Mouse (Mus musculus): ENCODE results near the gene Gm10337. TPM values are rescaled to one million over a fixed set of nuclear protein-coding genes. Genes with fewer than 3 reads are reported as not detected.

The Gm10337 gene
- total and polyA plus RNA-seq, 3 experiments, result not detected

DNA sequence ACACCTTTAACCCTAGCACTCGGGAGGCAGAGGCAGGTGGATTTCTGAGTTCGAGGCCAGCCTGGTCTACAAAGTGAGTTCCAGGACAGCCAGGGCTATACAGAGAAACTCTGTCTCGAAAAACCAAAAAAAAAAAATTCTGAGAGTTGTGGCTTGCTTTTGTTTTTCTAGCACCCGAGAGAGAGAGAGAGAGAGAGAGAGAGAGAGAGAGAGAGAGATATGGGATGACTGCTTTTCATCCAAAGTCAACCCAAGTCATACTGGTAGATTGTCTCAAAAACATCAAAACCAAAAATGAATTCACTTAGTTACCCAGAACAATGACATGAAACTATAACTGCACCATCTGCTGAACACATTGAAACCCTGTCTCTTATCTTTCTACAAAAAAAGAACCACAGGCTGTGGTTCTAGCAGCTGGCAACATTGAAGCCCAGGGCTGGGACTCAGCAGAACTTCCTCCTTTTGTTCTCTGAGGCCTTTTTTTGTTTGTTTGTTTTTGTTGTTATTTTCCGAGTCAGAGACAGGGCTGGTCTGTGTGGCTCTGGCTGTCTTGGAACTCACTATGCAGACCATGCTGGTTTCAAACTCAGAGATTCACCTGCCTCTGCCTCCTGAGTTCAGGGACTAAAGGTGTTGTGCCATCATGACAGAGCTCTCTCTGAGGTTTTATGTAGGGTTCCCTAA lies 45.3 kb upstream of the Gm10337 start:
- peak; percentile 95 for DNase-seq (ENCODE audit: low read depth, low spot score)
- peak overlapping the region; percentile 78 to 79 for H3K4me3 ChIP-seq (ENCODE audit: control insufficient read depth in 1 of 2, insufficient read depth in 1 of 2, low read depth in 2 of 2, low read length in 2 of 2)

GRCm38 (mm10) chr15:102458904-102459317 lies 44.6 kb upstream of the Gm10337 start, which contains the start of gene Prr13:
TSS of gene Prr13 (plus strand) at chr15:102459028.
- Histone ChIP-seq H3K9ac (ENCODE audit: control insufficient read depth, low read depth, low read length, poor library complexity, severe bottlenecking) (peak within 1 kb of the TSS; percentile 79), H3K4me1 (ENCODE audit: control insufficient read depth in 1 of 2, insufficient read depth in 2 of 2, low read length in 2 of 2) (peaks cover 5 to 36% of the 10 kb centered on the region in 2 experiments), H3K27ac (ENCODE audit: control insufficient read depth, low read depth, low read length) (peak within 1 kb of the TSS; percentile 96), H3K4me3 (ENCODE audit: control insufficient read depth in 1 of 2, insufficient read depth in 1 of 2, low read depth in 2 of 2, low read length in 2 of 2) (peak within 1 kb of the TSS; percentile 78 to 79), H3K79me2 (ENCODE audit: control insufficient read depth, insufficient read depth, low read length, poor library complexity) (peaks cover 2% of the 10 kb centered on the region; the same call in 1 of the 2 replicates), H3K27me3 (ENCODE audit: control insufficient read depth in 1 of 2, insufficient read depth in 2 of 2, low read length in 2 of 2) (no peaks in the 10 kb centered on the region), H3K9me3 (replicated peaks; ENCODE audit: insufficient read depth, low read length) (no peaks in the 10 kb centered on the region), H3K36me3 (ENCODE audit: control insufficient read depth in 1 of 2, insufficient read depth in 2 of 2, low read length in 2 of 2) (peaks cover 0 to 26% of the 10 kb centered on the region in 2 experiments; a peak in 2 of 4 replicates)
- DNase-seq (ENCODE audit: low read depth, low spot score), result peak; percentile 99
- TF ChIP-seq BHLHE40 (IDR thresholded peaks at IDR 0.05; ENCODE audit: borderline replicate concordance, low read depth, low read length), result no peak; the same call in 1 of the 2 replicates
- 0 out of 2 replicates have a peak, but pooled peaks have one; percentile 41 for TF ChIP-seq E2F4 (IDR thresholded peaks at IDR 0.05; ENCODE audit: borderline replicate concordance, low read depth, low read length)
- TF ChIP-seq UBTF (IDR thresholded peaks at IDR 0.05; ENCODE audit: borderline replicate concordance, insufficient read depth, low read depth, low read length), result no peak
- TF ChIP-seq POLR2AphosphoS2 (IDR thresholded peaks at IDR 0.05; ENCODE audit: low read length), result peak; percentile 72; the same call in 1 of the 2 replicates
- TF ChIP-seq TCF12 (IDR thresholded peaks at IDR 0.05; ENCODE audit: low read depth, low read length), result peak; percentile 41; the same call in 1 of the 2 replicates
- TF ChIP-seq MEF2A (IDR thresholded peaks at IDR 0.05; ENCODE audit: extremely low read depth, insufficient replicate concordance, low read depth, low read length, poor library complexity, severe bottlenecking), result no peak
- TF ChIP-seq CTCF (IDR thresholded peaks at IDR 0.05 in 2 of 3, conservative IDR thresholded peaks at IDR 0.05 in 1 of 3; ENCODE audit: control insufficient read depth in 1 of 3, insufficient read depth in 1 of 3, low read depth in 2 of 3, low read length in 3 of 3, poor library complexity in 1 of 3, severe bottlenecking in 1 of 3), result peak; percentile 30 to 63 (median 63); a peak in 5 of 6 replicates
- TF ChIP-seq ZMIZ1 (IDR thresholded peaks at IDR 0.05; ENCODE audit: low read depth, low read length), result peak; percentile 94
- TF ChIP-seq MYB (IDR thresholded peaks at IDR 0.05; ENCODE audit: low read depth, low read length), result peak; percentile 74
- peak; percentile 65 for TF ChIP-seq CHD2 (IDR thresholded peaks at IDR 0.05; ENCODE audit: low read length)
- no peak; the same call in none of the 2 replicates for TF ChIP-seq MAX (IDR thresholded peaks at IDR 0.05; ENCODE audit: low read length)
- peak; percentile 85 for TF ChIP-seq HCFC1 (IDR thresholded peaks at IDR 0.05; ENCODE audit: low read depth, low read length)
- TF ChIP-seq NRF1 (IDR thresholded peaks at IDR 0.05; ENCODE audit: insufficient read depth, low read depth, low read length, poor library complexity, severe bottlenecking), result no peak
- no peak; the same call in 1 of the 2 replicates for TF ChIP-seq MYC (IDR thresholded peaks at IDR 0.05; ENCODE audit: low read depth, low read length)
- TF ChIP-seq JUND (IDR thresholded peaks at IDR 0.05; ENCODE audit: low read depth, low read length), result no peak
- peak; percentile 65 for TF ChIP-seq USF1 (IDR thresholded peaks at IDR 0.05; ENCODE audit: low read depth, low read length)
- peak; percentile 50 to 70; a peak in 3 of 4 replicates for TF ChIP-seq POLR2A (IDR thresholded peaks at IDR 0.05; ENCODE audit: control insufficient read depth in 1 of 2, insufficient read depth in 1 of 2, low read depth in 1 of 2, low read length in 2 of 2, poor library complexity in 1 of 2)
- TF ChIP-seq RAD21 (IDR thresholded peaks at IDR 0.05; ENCODE audit: low read depth, low read length), result no peak; the same call in 1 of the 2 replicates
- TF ChIP-seq ZKSCAN1 (IDR thresholded peaks at IDR 0.05; ENCODE audit: low read depth, low read length), result no peak
- TF ChIP-seq CHD1 (IDR thresholded peaks at IDR 0.05; ENCODE audit: low read depth, low read length), result no peak

More for the DNA sequence above, 45.3 kb upstream of the Gm10337 start:
- TF ChIP-seq ZKSCAN1 (IDR thresholded peaks at IDR 0.05; ENCODE audit: low read depth, low read length) (peak; percentile 75; the same call in 1 of the 2 replicates), TBP (IDR thresholded peaks at IDR 0.05; ENCODE audit: low read depth, low read length) (peak; percentile 28; the same call in 1 of the 2 replicates), MAX (IDR thresholded peaks at IDR 0.05; ENCODE audit: low read length) (peak; percentile 68), RCOR1 (IDR thresholded peaks at IDR 0.05; ENCODE audit: low read depth, low read length) (peak; percentile 79), TCF12 (IDR thresholded peaks at IDR 0.05; ENCODE audit: low read depth, low read length) (peak; percentile 92), ETS1 (IDR thresholded peaks at IDR 0.05; ENCODE audit: low read depth, low read length) (peak; percentile 100), SIN3A (IDR thresholded peaks at IDR 0.05; ENCODE audit: low read length) (peak; percentile 89), TAL1 (IDR thresholded peaks at IDR 0.05; ENCODE audit: low read length) (peak; percentile 88), CTCF (IDR thresholded peaks at IDR 0.05 in 2 of 3, conservative IDR thresholded peaks at IDR 0.05 in 1 of 3; ENCODE audit: control insufficient read depth in 1 of 3, insufficient read depth in 1 of 3, low read depth in 2 of 3, low read length in 3 of 3, poor library complexity in 1 of 3, severe bottlenecking in 1 of 3) (no peak; a peak in 1 of 6 replicates), CHD2 (IDR thresholded peaks at IDR 0.05; ENCODE audit: low read length) (no peak), JUND (IDR thresholded peaks at IDR 0.05; ENCODE audit: low read depth, low read length) (peak; percentile 88; the same call in 1 of the 2 replicates), GATA1 (IDR thresholded peaks at IDR 0.05; ENCODE audit: low read depth, low read length) (peak; percentile 93), UBTF (IDR thresholded peaks at IDR 0.05; ENCODE audit: borderline replicate concordance, insufficient read depth, low read depth, low read length) (no peak), MYC (IDR thresholded peaks at IDR 0.05; ENCODE audit: low read depth, low read length) (peak; percentile 88), MXI1 (IDR thresholded peaks at IDR 0.05; ENCODE audit: low read depth, low read length) (peak; percentile 74), EP300 (IDR thresholded peaks at IDR 0.05; ENCODE audit: low read depth in 1 of 2, low read length in 2 of 2) (peak; percentile 84 to 90), MEF2A (IDR thresholded peaks at IDR 0.05; ENCODE audit: extremely low read depth, insufficient replicate concordance, low read depth, low read length, poor library complexity, severe bottlenecking) (no peak), NELFE (IDR thresholded peaks at IDR 0.05; ENCODE audit: low read depth, low read length) (no peak), E2F4 (IDR thresholded peaks at IDR 0.05; ENCODE audit: borderline replicate concordance, low read depth, low read length) (no peak), POLR2AphosphoS2 (IDR thresholded peaks at IDR 0.05; ENCODE audit: low read length) (no peak), NRF1 (IDR thresholded peaks at IDR 0.05; ENCODE audit: insufficient read depth, low read depth, low read length, poor library complexity, severe bottlenecking) (no peak), ZNF384 (IDR thresholded peaks at IDR 0.05; ENCODE audit: low read depth, low read length) (peak; percentile 88), RAD21 (IDR thresholded peaks at IDR 0.05; ENCODE audit: low read depth, low read length) (no peak)
- Histone ChIP-seq H3K27me3 (ENCODE audit: control insufficient read depth in 1 of 2, insufficient read depth in 2 of 2, low read length in 2 of 2) (no peaks in the 10 kb centered on the region), H3K9me3 (replicated peaks; ENCODE audit: insufficient read depth, low read length) (no peaks in the 10 kb centered on the region), H3K9ac (ENCODE audit: control insufficient read depth, low read depth, low read length, poor library complexity, severe bottlenecking) (peak overlapping the region; percentile 52), H3K36me3 (ENCODE audit: control insufficient read depth in 1 of 2, insufficient read depth in 2 of 2, low read length in 2 of 2) (peaks cover 0 to 26% of the 10 kb centered on the region in 2 experiments; a peak in 2 of 4 replicates), H3K79me2 (ENCODE audit: control insufficient read depth, insufficient read depth, low read length, poor library complexity) (peaks cover 2% of the 10 kb centered on the region; the same call in 1 of the 2 replicates), H3K4me1 (ENCODE audit: control insufficient read depth in 1 of 2, insufficient read depth in 2 of 2, low read length in 2 of 2) (peaks cover 5 to 36% of the 10 kb centered on the region in 2 experiments), H3K27ac (ENCODE audit: control insufficient read depth, low read depth, low read length) (peak overlapping the region; percentile 96)

Measured in MEL (cell line).